Mouse (Mus musculus) brain, adult 10 weeks (tissue): ENCODE measurements around the gene Olfr446. TPM values are rescaled to one million over a fixed set of nuclear protein-coding genes. Genes with fewer than 3 reads are reported as not detected.

Experiments used
- polyA plus RNA-seq: library from polyadenylated mRNA; stranded (reverse); fragments of 350-450 nt; fragmentation: Illumina TruSeq; extraction: RNeasy Lipid Tissue Mini Kit (QIAGEN cat#74804); gene quantifications from one replicate; pipeline ENCODE4 v1.2.3, GENCODE M21; 2015; ENCODE audit warnings: low read depth, low replicate concordance

Gene Olfr446
- polyA plus RNA-seq = not detected

GRCm38 (mm10) chr6:42921077-42921476 is at the start of gene Olfr446:
Gene Olfr446 (plus strand): TSS chr6:42921377.

GRCm38 (mm10) chr6:42890141-42890540 is 31.0 kb upstream of the Olfr446 start, which contains the start of gene Olfr448:
Gene Olfr448 (plus strand): TSS chr6:42890441.

GRCm38 (mm10) chr6:42908578-42908977 is 12.6 kb upstream of the Olfr446 start, which contains the start of gene Olfr447:
Gene Olfr447 (plus strand): TSS chr6:42908878.

GRCm38 (mm10) chr6:42948767-42949166 is 27.6 kb downstream of the Olfr446 start, which contains the start of gene Olfr444:
Gene Olfr444 (plus strand): TSS chr6:42949067.

Other genes with a start within 250 kb of the Olfr446 start
- gene Tcaf1, start 211.3 kb upstream of the Olfr446 start, polyA plus RNA-seq = 151 TPM
- not detected for gene Olfr453, start 182.0 kb upstream of the Olfr446 start, polyA plus RNA-seq
- not detected for gene Olfr38, start 165.0 kb upstream of the Olfr446 start, polyA plus RNA-seq
- not detected for gene Olfr452, start 136.3 kb upstream of the Olfr446 start, polyA plus RNA-seq
- not detected for gene Olfr450, start 109.4 kb upstream of the Olfr446 start, polyA plus RNA-seq
- gene Olfr449, start 87.0 kb upstream of the Olfr446 start, polyA plus RNA-seq = not detected
- gene Olfr448, start 30.9 kb upstream of the Olfr446 start, polyA plus RNA-seq = not detected
- gene Olfr447, start 12.5 kb upstream of the Olfr446 start, polyA plus RNA-seq = not detected
- gene Olfr444, start 27.7 kb downstream of the Olfr446 start, polyA plus RNA-seq = not detected
- not detected for gene Olfr441, start 185.0 kb downstream of the Olfr446 start, polyA plus RNA-seq
- gene Olfr237-ps1, start 225.2 kb downstream of the Olfr446 start, polyA plus RNA-seq = not detected
- not detected for gene Olfr437, start 241.9 kb downstream of the Olfr446 start, polyA plus RNA-seq